Mouse (Mus musculus) forebrain, embryonic 16.5 days (tissue): Measurements from ENCODE around the gene Git1. TPM values are rescaled to one million over a fixed set of nuclear protein-coding genes. Genes with fewer than 3 reads are reported as not detected.

Experiments
- ATAC-seq: fragments of 200-750 bp; cut with Nextera tagmentation; 2 replicates; pipeline ENCODE4 v1.8.0; 2017; ENCODE audit warnings: mild to moderate bottlenecking, moderate library complexity
- H3K27ac ChIP-seq: fragments of 300-500 bp; sonication (generic); 2 replicates; pipeline ENCODE4 v1.5.1; 2014; ENCODE audit warnings: low read length, control low read depth
- H3K27me3 ChIP-seq: fragments of 300-500 bp; sonication (generic); replicated peaks from 2 replicates; pipeline ENCODE4 v1.6.1; 2014; ENCODE audit warnings: low read length; ENCODE audit not compliant: control insufficient read depth, insufficient read depth
- H3K36me3 ChIP-seq: fragments of 300-500 bp; sonication (generic); 2 replicates; pipeline ENCODE4 v1.6.1; 2014; ENCODE audit not compliant: control insufficient read depth, insufficient read depth
- H3K4me1 ChIP-seq: fragments of 300-500 bp; sonication (generic); replicated peaks from 2 replicates; pipeline ENCODE4 v1.6.1; 2014; ENCODE audit warnings: low read length; ENCODE audit not compliant: control insufficient read depth, insufficient read depth
- H3K4me2 ChIP-seq: fragments of 300-500 bp; sonication (generic); 2 replicates; pipeline ENCODE4 v1.6.1; 2014; ENCODE audit warnings: mild to moderate bottlenecking, low read length, control low read depth
- H3K4me3 ChIP-seq: fragments of 300-500 bp; sonication (generic); replicated peaks from 2 replicates; pipeline ENCODE4 v1.5.1; 2014; ENCODE audit warnings: mild to moderate bottlenecking, low read length, control low read depth
- H3K9ac ChIP-seq: fragments of 300-500 bp; sonication (generic); replicated peaks from 2 replicates; pipeline ENCODE4 v1.6.1; 2014; ENCODE audit warnings: low read depth, low read length, control low read depth
- H3K9me3 ChIP-seq: fragments of 300-500 bp; sonication (generic); 2 replicates; pipeline ENCODE4 v1.6.1; 2016; ENCODE audit warnings: low read length; ENCODE audit not compliant: control insufficient read depth
- WGBS: fragments of 180-500 bp; shearing (Covaris S2); extraction: QIAGEN DNeasy Blood & Tissue Kit; methylation state at CpG from one replicate; pipeline ENCODE4 v1.1.7; 2014; 5-methylcytosine and 5-hydroxymethylcytosine counted together
- polyA plus RNA-seq: library from polyadenylated mRNA; unstranded; fragments of >200 nt; fragmentation: Nextera tagmentation; extraction: Ambion mirVana; gene quantifications from 2 replicates; pipeline ENCODE4 v1.2.1, GENCODE M21; 2015

Gene Git1
- polyA plus RNA-seq, 1 experiment from 2014 or later: 16.3 TPM

DNA sequence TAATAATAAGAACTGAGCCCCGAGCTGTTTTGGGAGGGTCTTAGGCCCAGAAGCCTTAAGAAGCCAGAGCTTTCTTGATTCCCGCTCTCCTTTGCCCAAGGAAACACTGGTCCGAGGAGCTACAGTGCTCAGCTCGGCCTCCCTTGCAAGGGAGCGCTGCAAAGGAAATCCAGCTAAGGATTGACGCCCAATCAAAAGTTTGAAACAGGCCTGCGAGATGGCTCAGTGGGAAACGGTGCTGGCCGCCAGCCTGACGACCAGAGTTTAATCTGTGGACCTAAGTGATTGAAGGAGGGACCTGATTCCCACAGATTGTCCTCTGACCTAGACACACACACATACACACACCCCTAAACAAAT, 20.4 kb downstream of the Git1 start:
- Histone ChIP-seq H3K27me3 (peaks cover 6% of the 10 kb centered on the region; the same call in 1 of the 2 replicates), H3K9ac (no peak overlapping the region)

DNA sequence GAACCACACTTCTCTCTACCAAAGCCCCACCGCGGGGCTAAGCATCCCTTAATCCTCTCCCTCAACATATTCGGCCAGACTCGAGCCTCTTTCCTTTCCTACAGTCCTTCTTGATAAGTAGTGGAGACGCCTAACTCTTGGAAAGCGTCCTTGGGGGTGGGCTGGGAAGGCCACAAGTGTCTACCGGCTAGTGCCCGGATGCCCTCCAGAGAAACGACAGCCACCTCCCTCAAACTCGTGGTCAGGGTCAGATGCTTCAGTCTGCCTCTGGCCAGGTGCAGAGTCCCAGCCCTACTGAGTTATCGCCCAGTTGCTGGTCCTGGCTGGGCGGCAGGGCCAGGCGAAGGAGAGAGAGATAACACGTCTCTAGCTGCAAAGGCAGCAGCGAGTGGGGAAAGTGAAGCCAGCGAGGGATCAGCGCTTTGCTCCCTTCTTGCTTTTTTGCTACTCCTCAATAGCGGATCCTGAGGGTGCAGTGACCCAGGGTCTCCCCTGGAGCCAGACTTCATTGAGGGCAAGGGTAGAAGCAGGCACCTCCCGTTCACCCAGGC, 21.0 kb downstream of the Git1 start:
- no peak overlapping the region for H3K27ac ChIP-seq
- H3K4me2 ChIP-seq: peak overlapping the region; percentile 75
- ATAC-seq: no peak
- WGBS: 10% methylated on average over 19 of the region's 19 CpGs
- peaks cover 6% of the 10 kb centered on the region; the same call in 1 of the 2 replicates for H3K27me3 ChIP-seq
- peak overlapping the region; percentile 54 for H3K9ac ChIP-seq
- peaks cover 33% of the 10 kb centered on the region for H3K4me1 ChIP-seq
- H3K36me3 ChIP-seq: no peaks in the 10 kb centered on the region
- no peaks in the 10 kb centered on the region for H3K9me3 ChIP-seq
- H3K4me3 ChIP-seq: peak overlapping the region; percentile 47

More for the DNA sequence above, 20.4 kb downstream of the Git1 start:
- peak overlapping the region; percentile 69 for H3K4me3 ChIP-seq
- 15% methylated on average over 10 of the region's 10 CpGs for WGBS
- no peak overlapping the region for H3K27ac ChIP-seq
- no peaks in the 10 kb centered on the region for H3K9me3 ChIP-seq
- H3K4me2 ChIP-seq: peak overlapping the region; percentile 94
- H3K36me3 ChIP-seq: no peaks in the 10 kb centered on the region
- H3K4me1 ChIP-seq: peaks cover 33% of the 10 kb centered on the region
- ATAC-seq: no peak

DNA sequence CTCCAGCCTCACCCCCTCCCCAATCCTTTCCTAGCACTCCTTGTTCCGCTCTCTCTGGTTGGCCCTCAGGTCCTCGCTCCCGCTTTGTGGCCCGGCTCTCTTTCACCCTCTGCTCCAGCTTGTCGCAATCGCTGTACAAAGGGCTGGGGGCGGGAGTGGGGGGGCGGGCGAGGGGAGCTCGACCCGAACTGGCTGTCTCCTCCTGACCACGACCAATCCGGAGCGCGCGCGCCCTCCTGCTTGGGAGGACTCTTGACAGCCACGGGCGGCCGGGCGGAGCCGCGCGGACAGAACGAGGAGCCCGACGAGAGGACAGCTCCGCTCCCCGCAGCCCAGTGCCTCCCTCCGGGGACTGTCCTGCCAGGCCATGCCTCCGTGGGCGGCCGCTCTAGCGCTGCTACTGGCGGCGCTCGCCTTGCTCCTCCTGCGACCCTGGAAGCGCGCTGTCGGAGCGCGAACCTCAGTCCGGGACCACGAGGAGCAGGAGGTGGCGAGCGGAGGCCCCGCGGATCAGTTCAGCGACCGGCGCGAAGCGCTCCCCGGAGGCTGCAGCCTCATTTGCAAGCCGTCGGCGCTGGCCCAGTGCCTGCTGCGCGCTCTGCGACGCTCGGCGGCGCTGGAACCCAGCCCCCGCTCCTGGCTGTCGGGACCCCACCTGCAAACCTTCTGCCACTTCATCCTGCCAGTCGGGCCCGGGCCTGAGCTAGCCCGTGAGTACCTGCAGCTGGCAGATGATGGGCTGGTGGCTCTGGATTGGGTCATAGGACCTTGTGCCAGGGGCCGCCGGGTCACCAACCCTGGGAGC, 21.7 kb downstream of the Git1 start, which contains the start of gene Abhd15:
Gene Abhd15, plus strand, starts transcription at position 290 of the 805 bp plus-strand sequence.
- peak; percentile 54 for ATAC-seq
- no peak within 1 kb of the TSS for H3K27ac ChIP-seq
- WGBS: 0% methylated on average over 56 of the region's 72 CpGs
- H3K27me3 ChIP-seq: peaks cover 6% of the 10 kb centered on the region; the same call in 1 of the 2 replicates
- no peaks in the 10 kb centered on the region for H3K9me3 ChIP-seq
- peak within 1 kb of the TSS; percentile 47 for H3K4me3 ChIP-seq
- peak within 1 kb of the TSS; percentile 75 for H3K4me2 ChIP-seq
- H3K9ac ChIP-seq: peak within 1 kb of the TSS; percentile 54
- no peaks in the 10 kb centered on the region for H3K36me3 ChIP-seq
- H3K4me1 ChIP-seq: peaks cover 33% of the 10 kb centered on the region

DNA sequence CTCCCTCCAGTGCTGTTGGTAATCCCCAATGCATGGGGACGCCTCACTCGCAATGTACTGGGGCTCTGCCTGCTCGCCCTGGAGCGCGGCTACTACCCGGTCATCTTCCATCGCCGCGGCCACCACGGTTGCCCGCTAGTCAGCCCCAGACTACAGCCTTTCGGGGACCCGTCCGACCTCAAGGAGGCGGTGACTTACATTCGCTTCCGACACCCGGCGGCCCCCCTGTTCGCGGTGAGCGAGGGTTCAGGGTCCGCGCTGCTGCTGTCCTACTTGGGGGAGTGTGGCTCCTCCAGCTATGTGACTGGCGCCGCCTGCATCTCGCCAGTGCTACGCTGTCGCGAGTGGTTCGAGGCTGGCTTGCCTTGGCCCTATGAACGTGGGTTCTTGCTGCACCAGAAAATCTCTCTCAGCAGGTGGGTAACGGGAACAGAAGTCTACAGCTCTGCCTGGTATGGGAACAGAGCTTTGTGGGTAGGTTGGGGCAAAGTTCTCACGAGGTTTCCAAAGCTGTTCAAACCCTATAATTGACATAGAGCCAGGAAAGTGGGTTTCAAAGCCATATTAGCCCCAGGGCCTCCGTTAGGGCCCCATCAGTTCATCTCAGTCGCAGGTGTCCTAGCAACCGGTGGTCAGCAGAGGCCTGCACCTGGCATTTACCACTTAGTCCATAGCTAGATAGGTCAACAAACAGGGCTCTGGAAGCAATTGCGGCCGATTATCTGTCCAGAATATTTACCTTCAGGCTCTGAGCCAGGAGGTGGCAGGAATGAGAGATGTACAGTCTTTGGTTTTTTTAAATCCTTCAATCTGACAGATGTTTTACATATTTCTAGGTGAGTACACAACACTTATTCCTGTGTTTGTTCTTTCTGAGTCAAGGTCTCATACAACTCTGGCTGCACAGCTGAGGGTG, 22.5 kb downstream of the Git1 start, which contains the start of gene Trp53i13:
Gene Trp53i13, minus strand, starts transcription at position 344 of the 916 bp plus-strand sequence.
- peaks cover 6% of the 10 kb centered on the region; the same call in 1 of the 2 replicates for H3K27me3 ChIP-seq
- ATAC-seq: 0 out of 2 replicates have a peak, but pooled peaks have one; percentile 9
- WGBS: 8% methylated on average over 39 of the region's 39 CpGs
- peak within 1 kb of the TSS; percentile 75 for H3K4me2 ChIP-seq
- H3K9ac ChIP-seq: peak within 1 kb of the TSS; percentile 54
- H3K4me3 ChIP-seq: peak within 1 kb of the TSS; percentile 47
- H3K36me3 ChIP-seq: no peaks in the 10 kb centered on the region
- peaks cover 38% of the 10 kb centered on the region for H3K4me1 ChIP-seq
- H3K27ac ChIP-seq: no peak within 1 kb of the TSS
- H3K9me3 ChIP-seq: no peaks in the 10 kb centered on the region

DNA sequence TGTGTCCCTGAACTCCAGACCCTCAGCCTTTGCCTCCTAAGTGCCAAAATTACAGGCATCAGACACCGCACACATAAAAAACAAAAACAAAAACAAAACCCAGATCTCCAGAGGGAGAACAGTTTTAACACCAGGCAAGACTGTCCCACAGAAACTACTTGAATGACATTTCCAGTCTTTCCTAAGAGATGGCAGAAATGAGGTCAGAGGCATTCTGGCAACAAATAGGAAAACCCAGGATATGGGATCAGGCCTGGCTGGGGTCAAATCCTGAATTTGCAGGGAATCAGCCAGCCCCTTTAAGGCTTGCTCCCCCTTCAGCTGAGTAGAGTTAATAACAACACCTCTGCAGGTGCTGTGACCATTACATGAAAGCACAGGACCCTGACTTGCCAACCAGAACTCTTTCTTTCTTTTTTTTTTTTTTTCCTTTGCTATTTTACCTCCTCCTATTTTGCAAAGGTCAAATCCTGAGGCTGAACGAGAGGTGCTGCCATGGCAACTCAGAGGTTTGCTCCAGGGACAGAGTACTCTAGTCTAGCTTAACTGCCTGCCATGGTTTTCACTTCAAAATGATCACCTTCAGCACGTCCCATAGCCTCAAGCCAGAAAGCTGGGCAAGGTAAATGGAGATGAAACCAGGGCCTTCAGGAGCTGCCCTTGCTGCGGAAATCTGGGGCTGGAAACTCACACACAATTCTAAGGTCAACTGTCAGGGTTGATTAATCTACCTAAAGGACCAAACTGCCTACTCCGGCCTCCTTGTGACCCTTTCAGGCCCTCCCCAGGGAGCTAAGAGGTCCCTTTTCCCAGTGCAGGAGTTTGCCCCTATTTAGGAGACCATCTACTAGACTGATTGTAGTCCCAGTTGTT, 23.4 kb downstream of the Git1 start:
- Histone ChIP-seq H3K4me3 (no peak overlapping the region), H3K4me2 (no peak overlapping the region), H3K27me3 (peaks cover 6% of the 10 kb centered on the region; the same call in 1 of the 2 replicates), H3K36me3 (no peaks in the 10 kb centered on the region), H3K9me3 (no peaks in the 10 kb centered on the region), H3K4me1 (peaks cover 38% of the 10 kb centered on the region), H3K9ac (no peak overlapping the region), H3K27ac (no peak overlapping the region)
- no peak for ATAC-seq
- WGBS: 67% methylated on average over 5 of the region's 5 CpGs

DNA sequence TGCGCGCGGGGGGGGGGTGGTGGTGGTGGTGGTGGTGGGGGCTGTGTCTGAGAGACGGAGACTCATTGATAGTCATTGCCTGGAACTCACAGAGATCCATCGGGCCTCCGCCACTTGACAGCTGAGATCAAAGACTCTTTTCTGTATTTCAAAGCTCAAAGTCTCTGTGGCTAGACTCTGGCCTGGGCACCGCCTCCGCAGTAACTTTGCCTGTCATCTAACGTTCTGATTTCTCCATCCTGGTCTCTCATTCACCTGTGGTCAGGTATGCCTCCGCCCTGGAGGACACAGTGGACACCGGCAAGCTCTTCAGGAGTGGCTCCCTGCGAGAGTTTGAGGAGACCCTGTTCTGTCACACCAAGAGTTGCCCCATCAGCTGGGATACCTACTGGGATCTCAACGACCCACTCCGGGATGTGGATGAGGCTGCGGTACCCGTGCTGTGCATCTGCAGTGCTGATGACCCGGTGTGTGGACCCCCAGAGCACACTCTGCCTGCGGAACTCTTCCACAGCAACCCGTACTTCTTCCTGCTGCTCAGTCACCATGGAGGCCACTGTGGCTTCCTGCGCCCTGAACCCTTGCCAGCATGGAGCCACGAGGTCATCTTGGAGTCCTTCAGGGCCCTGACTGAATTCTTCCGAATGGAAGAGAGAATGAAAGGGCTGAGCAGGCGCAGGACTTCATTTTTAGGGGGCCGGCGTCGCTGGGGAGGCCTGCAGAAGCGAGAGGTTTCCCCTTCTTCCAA, 24.9 kb downstream of the Git1 start:
- no peak overlapping the region for H3K27ac ChIP-seq
- H3K9ac ChIP-seq: no peak overlapping the region
- peaks cover 6% of the 10 kb centered on the region; the same call in 1 of the 2 replicates for H3K27me3 ChIP-seq
- H3K4me3 ChIP-seq: no peak overlapping the region
- H3K4me2 ChIP-seq: no peak overlapping the region
- 85% methylated on average over 27 of the region's 27 CpGs for whole genome bisulfite sequencing
- H3K36me3 ChIP-seq: no peaks in the 10 kb centered on the region
- H3K4me1 ChIP-seq: peaks cover 31% of the 10 kb centered on the region
- no peaks in the 10 kb centered on the region for H3K9me3 ChIP-seq
- ATAC-seq: no peak

DNA sequence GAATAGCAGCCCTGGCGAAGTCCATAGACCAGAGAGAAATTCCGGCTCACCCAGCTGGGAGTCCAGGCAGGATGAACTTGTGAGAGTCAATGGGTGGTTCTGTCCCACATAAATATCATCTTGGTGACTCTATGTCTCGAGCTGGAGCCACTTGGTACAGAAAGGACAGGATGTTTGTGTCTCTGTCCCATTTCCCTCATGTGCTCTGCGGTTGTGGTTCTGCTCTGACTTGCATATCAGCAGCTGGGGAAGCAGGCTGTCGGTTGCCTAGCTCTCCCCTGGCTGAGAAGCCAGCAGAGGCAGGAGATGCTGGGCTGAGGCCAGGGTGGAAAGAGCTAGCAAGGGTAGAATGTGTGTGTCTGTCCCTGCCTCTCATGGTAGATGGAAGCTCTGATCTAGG, 25.7 kb downstream of the Git1 start, which contains the start of gene Gm10392:
Gene Gm10392, minus strand, starts transcription at position 156 of the 400 bp plus-strand sequence.
- peaks cover 23% of the 10 kb centered on the region for H3K4me1 ChIP-seq
- WGBS: 71% methylated on average over 5 of the region's 5 CpGs
- no peak for ATAC-seq
- no peak within 1 kb of the TSS for H3K4me3 ChIP-seq
- no peak within 1 kb of the TSS for H3K4me2 ChIP-seq
- no peaks in the 10 kb centered on the region for H3K9me3 ChIP-seq
- H3K36me3 ChIP-seq: no peaks in the 10 kb centered on the region
- no peak within 1 kb of the TSS for H3K9ac ChIP-seq
- H3K27ac ChIP-seq: no peak within 1 kb of the TSS
- peaks cover 6% of the 10 kb centered on the region; the same call in 1 of the 2 replicates for H3K27me3 ChIP-seq
